Mouse (Mus musculus): ENCODE results near the gene Gadd45gip1. TPM values are rescaled to one million over a fixed set of nuclear protein-coding genes. Genes with fewer than 3 reads are reported as not detected.

Gene Gadd45gip1
- 14.6 and 21.4 TPM in 2 replicates for polyA plus RNA-seq (2012; rRNA removed)

- DNase-seq (ENCODE audit: low read depth): no peak
Measured at GRCm38 (mm10) chr8:84831490-84831889, at the start of gene Gadd45gip1. Gadd45gip1 (plus strand) TSS chr8:84831522.

- no peak for DNase-seq (ENCODE audit: low read depth)
Measured at GRCm38 (mm10) chr8:84781686-84782505, 49.4 kb upstream of the Gadd45gip1 start.

- no peak for DNase-seq (ENCODE audit: low read depth)
Measured at GRCm38 (mm10) chr8:84782680-84783079, 48.6 kb upstream of the Gadd45gip1 start.

- DNase-seq (ENCODE audit: low read depth): no peak
Measured at GRCm38 (mm10) chr8:84783198-84783918, 48.0 kb upstream of the Gadd45gip1 start.

- no peak for DNase-seq (ENCODE audit: low read depth)
Measured at GRCm38 (mm10) chr8:84783919-84784581, 47.3 kb upstream of the Gadd45gip1 start.

DNA sequence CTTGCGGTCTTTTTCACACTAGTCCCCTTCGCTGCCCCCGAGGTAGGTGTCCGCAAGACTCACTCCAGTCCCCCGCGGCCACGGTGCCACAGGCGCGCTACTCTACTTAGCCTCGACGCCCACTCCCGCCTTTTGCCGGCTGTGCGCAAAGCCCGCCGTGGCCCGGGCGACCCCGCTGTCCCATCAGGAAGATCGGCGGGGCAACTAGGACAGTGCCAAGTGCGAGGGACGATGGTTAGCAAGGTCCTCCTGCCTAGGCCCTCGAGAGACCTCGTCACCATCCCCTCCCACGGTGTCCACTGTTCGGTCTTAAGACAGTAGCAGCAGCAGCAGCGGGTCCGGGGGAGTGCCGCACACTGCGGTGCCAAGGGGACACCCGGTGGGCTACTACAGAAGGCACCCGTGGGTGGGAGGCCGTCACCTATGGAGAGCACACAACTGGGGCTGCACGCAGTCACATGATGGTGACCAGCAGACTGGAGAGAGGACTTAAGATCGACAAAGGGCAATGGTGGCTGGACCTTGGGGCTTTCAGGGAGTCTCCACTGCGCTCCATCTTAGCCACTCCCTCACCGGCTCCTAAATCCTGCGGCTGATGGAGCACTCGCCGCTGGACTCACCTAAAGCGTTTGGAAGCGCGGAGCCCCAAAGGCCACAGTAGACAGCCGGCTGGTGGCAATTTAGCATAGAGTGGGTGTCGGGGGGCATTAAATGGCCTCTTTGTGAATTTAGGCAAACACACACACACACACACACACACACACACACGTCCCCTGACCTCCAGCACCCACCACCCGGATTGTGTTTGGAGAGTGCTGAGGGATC, 46.4 kb upstream of the Gadd45gip1 start:
- DNase-seq (ENCODE audit: low read depth): no peak

DNA sequence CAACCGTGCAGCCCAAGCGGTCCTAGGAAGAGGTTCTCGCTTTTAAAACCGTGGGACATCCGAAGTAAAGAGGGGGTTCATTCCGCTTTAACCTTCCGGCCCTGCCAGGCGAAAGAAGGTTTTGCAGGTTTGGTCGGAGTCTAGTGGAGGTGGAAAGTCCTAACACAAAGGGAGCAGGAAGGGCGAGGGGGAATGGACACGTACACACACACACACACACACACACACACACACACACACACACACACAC, 45.9 kb upstream of the Gadd45gip1 start:
- DNase-seq (ENCODE audit: low read depth): no peak

- no peak for DNase-seq (ENCODE audit: low read depth)
Measured at GRCm38 (mm10) chr8:84785756-84786677, 45.3 kb upstream of the Gadd45gip1 start.

DNA sequence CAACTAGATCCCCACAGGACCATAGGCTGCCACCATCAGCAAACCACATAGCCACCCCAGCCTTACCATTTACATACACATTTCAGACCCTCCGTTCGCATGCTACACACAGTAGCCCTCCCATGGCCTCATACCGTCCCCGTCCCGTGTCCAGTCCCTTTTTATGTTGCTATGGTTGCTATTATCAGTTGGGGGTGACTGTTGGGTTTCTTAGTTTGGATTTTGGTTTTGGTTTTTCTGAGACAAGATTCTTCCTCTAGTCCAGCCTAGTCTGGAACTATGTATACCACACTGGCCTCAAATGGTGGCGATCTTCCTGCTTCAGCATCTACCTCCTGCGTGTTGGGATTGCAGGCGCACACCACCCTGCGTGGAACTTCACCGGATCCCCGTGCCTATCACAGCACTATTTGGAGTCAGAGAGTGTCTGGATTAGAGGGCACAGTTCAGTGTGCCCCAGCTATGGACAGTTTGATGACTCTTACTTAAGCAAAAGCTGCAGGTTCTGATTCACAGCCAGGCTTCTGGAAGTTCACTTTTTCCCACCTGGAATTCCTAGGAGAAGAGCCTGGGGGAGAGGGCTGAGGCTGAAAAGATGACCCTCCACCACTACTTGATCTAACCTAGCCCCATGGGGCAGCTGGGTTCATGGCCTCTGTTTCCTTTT, 44.4 kb upstream of the Gadd45gip1 start:
- no peak for DNase-seq (ENCODE audit: low read depth)

DNA sequence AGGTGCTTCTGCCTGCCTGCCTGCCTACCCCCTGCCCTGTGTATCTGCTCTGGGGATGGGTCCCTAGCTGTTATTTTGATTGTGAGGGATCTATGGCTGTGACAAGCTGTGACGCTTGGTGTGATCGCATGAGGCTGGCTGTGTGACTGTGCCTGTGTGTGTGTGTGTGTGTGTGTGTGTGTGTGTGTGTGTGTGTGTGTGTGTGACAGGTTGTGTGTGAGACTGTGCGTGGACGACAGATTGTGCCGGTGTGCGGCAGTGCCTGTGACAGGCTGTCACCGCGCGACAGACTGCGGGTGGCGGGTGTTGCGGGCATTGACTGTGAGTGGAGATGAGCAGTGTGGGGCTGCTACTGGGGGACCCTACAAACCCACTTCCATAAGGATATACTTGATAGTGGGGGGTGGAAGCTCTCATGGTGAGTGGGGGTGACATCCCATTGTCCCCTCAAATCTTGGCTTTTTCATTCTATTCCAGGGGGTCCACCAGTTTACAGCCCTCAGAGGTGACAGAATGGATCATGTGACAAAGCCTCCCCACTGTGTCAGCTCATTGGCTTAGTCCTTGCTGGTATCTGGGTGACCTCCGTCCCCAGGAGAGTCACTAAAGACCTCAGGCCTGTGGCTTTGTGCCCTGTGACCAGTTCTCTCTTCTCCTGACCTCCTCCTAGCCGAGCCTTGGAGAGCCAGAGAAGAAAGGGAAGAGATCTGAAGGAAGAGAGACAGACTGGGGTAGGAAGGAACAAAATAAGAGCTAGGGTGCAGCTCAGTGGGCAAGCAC, 43.6 kb upstream of the Gadd45gip1 start:
- DNase-seq (ENCODE audit: low read depth): no peak

- DNase-seq (ENCODE audit: low read depth): no peak
Measured at GRCm38 (mm10) chr8:84788896-84789295, 42.4 kb upstream of the Gadd45gip1 start.

GRCm38 (mm10) chr8:84789345-84789744, 42.0 kb upstream of the Gadd45gip1 start:
- DNase-seq (ENCODE audit: low read depth): no peak

GRCm38 (mm10) chr8:84789855-84790486, 41.4 kb upstream of the Gadd45gip1 start:
- no peak for DNase-seq (ENCODE audit: low read depth)

DNA sequence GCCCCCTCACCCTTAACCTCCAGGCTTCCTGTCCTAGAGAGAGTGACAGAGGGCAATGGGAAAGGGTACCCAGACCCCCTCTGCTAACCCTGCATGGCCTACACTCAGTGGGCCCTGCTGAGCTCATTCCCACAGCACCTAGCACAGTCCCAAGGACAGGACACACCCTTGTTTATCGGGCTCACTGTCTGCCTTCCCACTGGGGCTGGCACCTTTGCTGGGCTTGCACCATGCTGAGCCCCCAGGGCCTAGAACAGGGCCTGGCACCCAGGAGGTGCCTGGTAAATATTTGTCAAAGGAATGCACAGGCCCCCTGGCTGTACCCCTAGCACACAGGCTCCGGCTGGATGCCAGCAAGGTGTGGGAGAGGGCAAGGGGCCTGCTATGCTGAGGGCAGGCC, 40.8 kb upstream of the Gadd45gip1 start:
- no peak for DNase-seq (ENCODE audit: low read depth)

- no peak for DNase-seq (ENCODE audit: low read depth)
Measured at GRCm38 (mm10) chr8:84792429-84792947, 38.8 kb upstream of the Gadd45gip1 start.

DNA sequence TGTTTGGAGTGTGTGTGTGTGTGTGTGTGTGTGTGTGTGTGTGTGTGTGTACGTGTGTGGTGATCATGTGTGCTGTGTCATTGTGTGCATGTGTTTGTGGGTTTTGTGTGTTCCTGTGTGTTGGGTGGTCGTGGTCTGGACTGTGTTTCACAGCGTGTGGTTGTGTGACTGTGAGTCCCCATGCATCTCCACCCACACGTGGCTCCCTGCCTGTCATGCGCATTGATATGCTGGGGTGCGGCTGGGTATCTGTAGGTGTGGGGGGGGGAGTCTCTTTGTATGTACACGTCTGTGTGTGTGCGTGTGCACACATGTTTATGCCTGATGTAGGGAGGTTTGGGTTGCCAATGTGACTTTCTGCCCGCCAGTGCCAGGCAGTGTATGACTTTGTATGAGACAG, 38.2 kb upstream of the Gadd45gip1 start:
- DNase-seq (ENCODE audit: low read depth): no peak

GRCm38 (mm10) chr8:84793791-84794485, 37.4 kb upstream of the Gadd45gip1 start:
- DNase-seq (ENCODE audit: low read depth): no peak

- no peak for DNase-seq (ENCODE audit: low read depth)
Measured at GRCm38 (mm10) chr8:84794486-84794885, 36.8 kb upstream of the Gadd45gip1 start.
